Mouse (Mus musculus): ENCODE data around the gene Pdlim7.

- TF ChIP-seq ELF1 (IDR thresholded peaks at IDR 0.05; ENCODE audit: low read depth, low read length) (peak; percentile 86), ZC3H11A (IDR thresholded peaks at IDR 0.05; ENCODE audit: low read depth, low read length) (no peak; the same call in 1 of the 2 replicates), NRF1 (IDR thresholded peaks at IDR 0.05; ENCODE audit: insufficient read depth, low read depth, low read length, poor library complexity, severe bottlenecking) (peak; percentile 84), CTCF (IDR thresholded peaks at IDR 0.05 in 2 of 3, conservative IDR thresholded peaks at IDR 0.05 in 1 of 3; ENCODE audit: control insufficient read depth in 1 of 3, insufficient read depth in 1 of 3, low read depth in 2 of 3, low read length in 3 of 3, poor library complexity in 1 of 3, severe bottlenecking in 1 of 3) (peak; percentile 87 to 92 (median 89)), POLR2A (IDR thresholded peaks at IDR 0.05; ENCODE audit: control insufficient read depth in 1 of 2, insufficient read depth in 1 of 2, low read depth in 1 of 2, low read length in 2 of 2, poor library complexity in 1 of 2) (peak; percentile 59 to 79; a peak in 3 of 4 replicates), RAD21 (IDR thresholded peaks at IDR 0.05; ENCODE audit: low read depth, low read length) (peak; percentile 56), POLR2AphosphoS2 (IDR thresholded peaks at IDR 0.05; ENCODE audit: low read length) (peak; percentile 71; the same call in 1 of the 2 replicates), MXI1 (IDR thresholded peaks at IDR 0.05; ENCODE audit: low read depth, low read length) (peak; percentile 96), KAT2A (conservative IDR thresholded peaks at IDR 0.05; ENCODE audit: low read depth, low read length) (peak; percentile 74), ZMIZ1 (IDR thresholded peaks at IDR 0.05; ENCODE audit: low read depth, low read length) (no peak; the same call in 1 of the 2 replicates), CHD1 (IDR thresholded peaks at IDR 0.05; ENCODE audit: low read depth, low read length) (no peak), MAX (IDR thresholded peaks at IDR 0.05; ENCODE audit: low read length) (peak; percentile 81; the same call in 1 of the 2 replicates)
Measured at GRCm38 (mm10) chr13:55536194-55537175, 23.0 kb upstream of the Pdlim7 start, which contains the start of gene Ddx41.

Measured in MEL (cell line).